Mouse (Mus musculus): Measurements from ENCODE around the gene Eif3f.

The Eif3f gene

GRCm38 (mm10) chr7:108933794-108934731 lies at the start of gene Eif3f:
Eif3f (plus strand) TSS chr7:108934417.
- in situ Hi-C loops (cut with MboI, MseI): no loop called here

GRCm38 (mm10) chr7:108884906-108885305 lies 49.3 kb upstream of the Eif3f start, which contains the start of gene Olfr518:
Olfr518 (minus strand) TSS chr7:108885006.
- in situ Hi-C loops (cut with MboI, MseI): no loop called here

- in situ Hi-C loops (cut with MboI, MseI): no loop called here
Measured at GRCm38 (mm10) chr7:108894320-108894719, 39.9 kb upstream of the Eif3f start, which contains the start of gene Olfr519. Olfr519 (minus strand) TSS chr7:108894420.

GRCm38 (mm10) chr7:108903969-108904368 lies 30.2 kb upstream of the Eif3f start:
- in situ Hi-C loops (cut with MboI, MseI): no loop called here

- in situ Hi-C loops (cut with MboI, MseI): no loop called here
Measured at GRCm38 (mm10) chr7:108927043-108927442, 7.2 kb upstream of the Eif3f start.

GRCm38 (mm10) chr7:108928280-108929188 lies 5.7 kb upstream of the Eif3f start:
- in situ Hi-C loops (cut with MboI, MseI): no loop called here

- in situ Hi-C loops (cut with MboI, MseI): no loop called here
Measured at GRCm38 (mm10) chr7:108929726-108930393, 4.4 kb upstream of the Eif3f start, which contains the start of gene Nlrp10. Nlrp10 (minus strand) TSS chr7:108930178.

GRCm38 (mm10) chr7:108934836-108935235 lies 619 bp downstream of the Eif3f start:
- in situ Hi-C loops (cut with MboI, MseI): no loop called here

GRCm38 (mm10) chr7:108935411-108935810 lies 1.2 kb downstream of the Eif3f start:
- in situ Hi-C loops (cut with MboI, MseI): no loop called here

GRCm38 (mm10) chr7:108936591-108936990 lies 2.4 kb downstream of the Eif3f start:
- in situ Hi-C loops (cut with MboI, MseI): no loop called here

- in situ Hi-C loops (cut with MboI, MseI): no loop called here
Measured at GRCm38 (mm10) chr7:108941466-108941865, 7.2 kb downstream of the Eif3f start.

GRCm38 (mm10) chr7:108944002-108944401 lies 9.8 kb downstream of the Eif3f start:
- in situ Hi-C loops (cut with MboI, MseI): no loop called here

GRCm38 (mm10) chr7:108948611-108949010 lies 14.4 kb downstream of the Eif3f start:
- in situ Hi-C loops (cut with MboI, MseI): no loop called here

- in situ Hi-C loops (cut with MboI, MseI): no loop called here
Measured at GRCm38 (mm10) chr7:108949301-108949700, 15.1 kb downstream of the Eif3f start.

- in situ Hi-C loops (cut with MboI, MseI): no loop called here
Measured at GRCm38 (mm10) chr7:108950312-108950761, 16.1 kb downstream of the Eif3f start, which contains the start of gene Tub. Tub (plus strand) TSS chr7:108950338.

GRCm38 (mm10) chr7:108950762-108951331 lies 16.6 kb downstream of the Eif3f start:
- in situ Hi-C loops (cut with MboI, MseI): no loop called here

GRCm38 (mm10) chr7:108952801-108953200 lies 18.6 kb downstream of the Eif3f start:
- in situ Hi-C loops (cut with MboI, MseI): no loop called here

- in situ Hi-C loops (cut with MboI, MseI): no loop called here
Measured at GRCm38 (mm10) chr7:108954185-108954584, 20.0 kb downstream of the Eif3f start.

- in situ Hi-C loops (cut with MboI, MseI): no loop called here
Measured at GRCm38 (mm10) chr7:108957734-108958133, 23.5 kb downstream of the Eif3f start.

- in situ Hi-C loops (cut with MboI, MseI): no loop called here
Measured at GRCm38 (mm10) chr7:108965968-108966367, 31.8 kb downstream of the Eif3f start.
